Mouse (Mus musculus): ENCODE results near the gene Gemin2.

The Gemin2 gene

GRCm38 (mm10) chr12:59060322-59060721 is 47.1 kb downstream of the Gemin2 start:
- no peak for DNase-seq

GRCm38 (mm10) chr12:59060993-59061595 is 47.9 kb downstream of the Gemin2 start, which contains the start of gene Trappc6b:
Trappc6b (minus strand) TSS chr12:59061472.
- DNase-seq: peak; percentile 86 to 92

GRCm38 (mm10) chr12:59064837-59065236 is 51.6 kb downstream of the Gemin2 start:
- no peak for DNase-seq

- DNase-seq: no peak
Observed at GRCm38 (mm10) chr12:59065776-59066175, 52.6 kb downstream of the Gemin2 start.

- DNase-seq: peak; percentile 97 to 99
Observed at GRCm38 (mm10) chr12:59066448-59067077, 53.4 kb downstream of the Gemin2 start, which contains the start of gene Pnn. Pnn (plus strand) TSS chr12:59066884.

GRCm38 (mm10) chr12:59067095-59067494 is 53.9 kb downstream of the Gemin2 start:
- no peak for DNase-seq

GRCm38 (mm10) chr12:59068791-59069190 is 55.6 kb downstream of the Gemin2 start:
- DNase-seq: no peak

GRCm38 (mm10) chr12:59072286-59072685 is 59.1 kb downstream of the Gemin2 start:
- DNase-seq: no peak

GRCm38 (mm10) chr12:59074052-59074451 is 60.9 kb downstream of the Gemin2 start:
- no peak for DNase-seq

GRCm38 (mm10) chr12:59076996-59077395 is 63.8 kb downstream of the Gemin2 start:
- DNase-seq: no peak

GRCm38 (mm10) chr12:59077883-59078282 is 64.7 kb downstream of the Gemin2 start:
- DNase-seq: no peak

Measured in lung, postnatal 4 days (tissue).